Mouse (Mus musculus): Measurements from ENCODE around the gene Shank1. TPM values are rescaled to one million over a fixed set of nuclear protein-coding genes. Genes with fewer than 3 reads are reported as not detected.
A peak's percentile ranks its signal among the peaks of the same experiment; 100 is the strongest.

Gene Shank1
- polyA plus RNA-seq, 2 experiments: 4.3 to 13.6 TPM

GRCm38 (mm10) chr7:44374756-44375155 is 64.7 kb downstream of the Shank1 start:
- no peak for ATAC-seq (ENCODE audit: low FRiP score, low read depth)

DNA sequence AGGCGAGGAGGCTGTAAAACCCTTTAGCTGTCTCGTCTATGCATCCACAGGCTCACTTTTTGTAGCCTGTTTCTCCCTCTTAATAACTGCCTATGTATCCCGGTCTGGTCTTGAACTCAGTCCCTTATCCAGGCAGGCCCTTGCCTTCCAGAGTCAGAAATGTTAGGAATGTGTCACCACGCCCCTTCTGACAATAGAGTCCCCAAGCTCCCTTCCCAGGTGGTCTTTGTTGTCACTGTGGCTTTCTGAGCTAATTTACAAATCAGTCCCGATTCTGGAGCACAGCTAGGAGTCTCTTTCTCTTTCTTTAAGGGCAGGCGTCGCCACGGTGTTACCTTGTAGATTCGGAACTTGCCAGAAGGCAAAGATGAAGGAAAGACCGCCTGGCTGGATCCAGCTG is 65.2 kb downstream of the Shank1 start:
- Histone ChIP-seq H3K4me3 (replicated peaks; ENCODE audit: low read length) (peak overlapping the region; percentile 60), H3K9me3 (ENCODE audit: control insufficient read depth, low read length) (no peaks in the 10 kb centered on the region), H3K4me2 (replicated peaks; ENCODE audit: low read depth, low read length, severe bottlenecking) (peak overlapping the region; percentile 93), H3K27me3 (ENCODE audit: control insufficient read depth, insufficient read depth, low read length) (no peaks in the 10 kb centered on the region), H3K4me1 (ENCODE audit: control insufficient read depth, insufficient read depth, low read length) (peaks cover 6% of the 10 kb centered on the region), H3K27ac (replicated peaks; ENCODE audit: low read depth, low read length) (no peak overlapping the region), H3K36me3 (ENCODE audit: control insufficient read depth, insufficient read depth, low read length) (no peaks in the 10 kb centered on the region), H3K9ac (ENCODE audit: low read depth, low read length, severe bottlenecking) (no peak overlapping the region; the same call in 1 of the 2 replicates)
- 6% methylated on average over 10 of the region's 10 CpGs for WGBS
- TF ChIP-seq POLR2A (IDR thresholded peaks at IDR 0.05; ENCODE audit: borderline replicate concordance, extremely low read depth, insufficient read depth, insufficient read length): no peak
- no peak for DNase-seq (ENCODE audit: low spot score)
- ATAC-seq (ENCODE audit: low FRiP score, low read depth): no peak

More at GRCm38 (mm10) chr7:44374756-44375155, 64.7 kb downstream of the Shank1 start:
- 3% methylated on average over 5 of the region's 5 CpGs for WGBS
- peak overlapping the region; percentile 93 for H3K4me2 ChIP-seq (replicated peaks; ENCODE audit: low read depth, low read length, severe bottlenecking)
- no peak overlapping the region for H3K27ac ChIP-seq (replicated peaks; ENCODE audit: low read depth, low read length)
- peaks cover 6% of the 10 kb centered on the region for H3K4me1 ChIP-seq (ENCODE audit: control insufficient read depth, insufficient read depth, low read length)
- H3K36me3 ChIP-seq (ENCODE audit: control insufficient read depth, insufficient read depth, low read length): no peaks in the 10 kb centered on the region
- no peak for TF ChIP-seq POLR2A (IDR thresholded peaks at IDR 0.05; ENCODE audit: borderline replicate concordance, extremely low read depth, insufficient read depth, insufficient read length)
- H3K4me3 ChIP-seq (replicated peaks; ENCODE audit: low read length): peak overlapping the region; percentile 60
- no peaks in the 10 kb centered on the region for H3K9me3 ChIP-seq (ENCODE audit: control insufficient read depth, low read length)
- no peaks in the 10 kb centered on the region for H3K27me3 ChIP-seq (ENCODE audit: control insufficient read depth, insufficient read depth, low read length)
- H3K9ac ChIP-seq (ENCODE audit: low read depth, low read length, severe bottlenecking): peak overlapping the region; percentile 66
- no peak for DNase-seq (ENCODE audit: low spot score)

GRCm38 (mm10) chr7:44375793-44376192 is 65.7 kb downstream of the Shank1 start:
- H3K4me3 ChIP-seq (replicated peaks; ENCODE audit: low read length): no peak overlapping the region
- no peaks in the 10 kb centered on the region for H3K36me3 ChIP-seq (ENCODE audit: control insufficient read depth, insufficient read depth, low read length)
- WGBS: 74% methylated on average over 3 of the region's 3 CpGs
- no peak overlapping the region for H3K27ac ChIP-seq (replicated peaks; ENCODE audit: low read depth, low read length)
- no peak overlapping the region for H3K4me2 ChIP-seq (replicated peaks; ENCODE audit: low read depth, low read length, severe bottlenecking)
- peaks cover 6% of the 10 kb centered on the region for H3K4me1 ChIP-seq (ENCODE audit: control insufficient read depth, insufficient read depth, low read length)
- ATAC-seq (ENCODE audit: low FRiP score, low read depth): no peak
- H3K27me3 ChIP-seq (ENCODE audit: control insufficient read depth, insufficient read depth, low read length): no peaks in the 10 kb centered on the region
- no peak overlapping the region for H3K9ac ChIP-seq (ENCODE audit: low read depth, low read length, severe bottlenecking)
- no peak for DNase-seq (ENCODE audit: low spot score)
- H3K9me3 ChIP-seq (ENCODE audit: control insufficient read depth, low read length): no peaks in the 10 kb centered on the region
- no peak for TF ChIP-seq POLR2A (IDR thresholded peaks at IDR 0.05; ENCODE audit: borderline replicate concordance, extremely low read depth, insufficient read depth, insufficient read length)

DNA sequence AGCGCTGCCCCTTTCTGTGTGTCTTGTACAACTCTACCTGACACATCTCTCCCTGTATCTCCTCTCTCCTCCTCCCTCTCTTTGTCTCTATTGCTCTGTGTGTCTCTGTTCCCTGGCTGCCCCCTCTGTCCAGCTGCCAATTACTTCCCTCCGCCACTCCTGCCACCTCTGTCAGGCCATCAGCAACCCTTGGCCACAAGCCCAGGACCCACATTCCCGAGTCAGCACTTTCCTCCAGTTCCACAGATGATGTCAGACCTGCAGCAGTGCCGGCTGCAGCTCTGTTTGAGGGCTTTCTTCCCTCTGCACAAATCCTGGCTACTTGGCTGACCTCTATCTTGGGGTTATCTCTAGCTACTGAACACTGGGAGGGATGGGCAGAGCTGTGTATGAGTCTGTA is 68.2 kb downstream of the Shank1 start:
- Histone ChIP-seq H3K4me1 (ENCODE audit: control insufficient read depth, insufficient read depth, low read length) (peaks cover 6% of the 10 kb centered on the region), H3K9ac (ENCODE audit: low read depth, low read length, severe bottlenecking) (no peak overlapping the region), H3K9me3 (ENCODE audit: control insufficient read depth, low read length) (no peaks in the 10 kb centered on the region), H3K4me3 (replicated peaks; ENCODE audit: low read length) (no peak overlapping the region), H3K27me3 (ENCODE audit: control insufficient read depth, insufficient read depth, low read length) (no peaks in the 10 kb centered on the region), H3K4me2 (replicated peaks; ENCODE audit: low read depth, low read length, severe bottlenecking) (no peak overlapping the region), H3K27ac (replicated peaks; ENCODE audit: low read depth, low read length) (no peak overlapping the region), H3K36me3 (ENCODE audit: control insufficient read depth, insufficient read depth, low read length) (no peaks in the 10 kb centered on the region)
- 49% methylated on average over 4 of the region's 4 CpGs for WGBS
- peak; percentile 34 for DNase-seq (ENCODE audit: low spot score)
- no peak for TF ChIP-seq POLR2A (IDR thresholded peaks at IDR 0.05; ENCODE audit: borderline replicate concordance, extremely low read depth, insufficient read depth, insufficient read length)
- ATAC-seq (ENCODE audit: low FRiP score, low read depth): no peak

DNA sequence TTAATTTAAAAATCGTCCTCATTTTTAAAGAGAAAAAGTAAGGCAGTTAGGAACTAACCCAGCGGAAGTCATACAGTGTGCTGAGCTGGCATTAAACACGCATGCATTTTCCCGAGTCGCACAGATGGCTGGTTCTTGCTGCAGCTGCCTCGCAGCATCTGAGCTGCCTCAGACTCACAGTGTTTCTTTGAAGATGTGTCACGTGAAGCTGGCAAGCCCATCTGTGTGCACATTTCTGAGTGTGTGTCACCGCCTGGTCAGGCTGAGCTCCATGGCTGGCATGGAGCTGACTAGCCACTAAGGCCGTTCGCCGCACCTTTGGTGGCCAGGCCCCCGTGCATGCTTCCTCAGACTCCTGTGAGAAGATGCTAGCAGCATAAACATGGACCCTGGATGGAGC is 72.5 kb downstream of the Shank1 start:
- H3K9ac ChIP-seq (ENCODE audit: low read depth, low read length, severe bottlenecking): no peak overlapping the region
- H3K4me1 ChIP-seq (ENCODE audit: control insufficient read depth, insufficient read depth, low read length): no peaks in the 10 kb centered on the region
- no peak for DNase-seq (ENCODE audit: low spot score)
- H3K4me2 ChIP-seq (replicated peaks; ENCODE audit: low read depth, low read length, severe bottlenecking): no peak overlapping the region
- no peak for ATAC-seq (ENCODE audit: low FRiP score, low read depth)
- 0 out of 2 replicates have a peak, but pooled peaks cover 4% of the 10 kb centered on the region for H3K27me3 ChIP-seq (ENCODE audit: control insufficient read depth, insufficient read depth, low read length)
- WGBS: 68% methylated on average over 12 of the region's 12 CpGs
- TF ChIP-seq POLR2A (IDR thresholded peaks at IDR 0.05; ENCODE audit: borderline replicate concordance, extremely low read depth, insufficient read depth, insufficient read length): no peak
- H3K27ac ChIP-seq (replicated peaks; ENCODE audit: low read depth, low read length): no peak overlapping the region
- no peak overlapping the region for H3K4me3 ChIP-seq (replicated peaks; ENCODE audit: low read length)
- no peaks in the 10 kb centered on the region for H3K36me3 ChIP-seq (ENCODE audit: control insufficient read depth, insufficient read depth, low read length)
- H3K9me3 ChIP-seq (ENCODE audit: control insufficient read depth, low read length): no peaks in the 10 kb centered on the region

All from limb, embryonic 14.5 days (tissue).